Mouse (Mus musculus) kidney, embryonic 16.5 days (tissue): ENCODE results near the gene Ighmbp2. TPM values are rescaled to one million over a fixed set of nuclear protein-coding genes. Genes with fewer than 3 reads are reported as not detected.

ENCODE experiments used
- ATAC-seq: fragments of 200-750 bp; cut with Nextera tagmentation; 2 replicates; pipeline ENCODE4 v1.8.0; 2017; ENCODE audit warnings: moderate TSS enrichment; ENCODE audit not compliant: low FRiP score, low TSS enrichment
- H3K27ac ChIP-seq: fragments of 300-500 bp; sonication (generic); 2 replicates; pipeline ENCODE4 v1.5.1; 2014; ENCODE audit warnings: low read length
- H3K27me3 ChIP-seq: fragments of 300-500 bp; sonication (generic); 2 replicates; pipeline ENCODE4 v1.6.1; 2014; ENCODE audit warnings: low read length, control low read depth, mixed read lengths; ENCODE audit not compliant: insufficient read depth
- H3K36me3 ChIP-seq: fragments of 300-500 bp; sonication (generic); 2 replicates; pipeline ENCODE4 v1.6.1; 2014; ENCODE audit warnings: low read length, control low read depth, mixed read lengths; ENCODE audit not compliant: insufficient read depth
- H3K4me1 ChIP-seq: fragments of 300-500 bp; sonication (generic); 2 replicates; pipeline ENCODE4 v1.6.1; 2014; ENCODE audit warnings: low read length, control low read depth, mixed read lengths; ENCODE audit not compliant: insufficient read depth
- H3K4me2 ChIP-seq: fragments of 300-500 bp; sonication (generic); replicated peaks from 2 replicates; pipeline ENCODE4 v1.6.1; 2014; ENCODE audit warnings: low read depth, low read length
- H3K4me3 ChIP-seq: fragments of 300-500 bp; sonication (generic); 2 replicates; pipeline ENCODE4 v1.5.1; 2014; ENCODE audit warnings: mild to moderate bottlenecking, low read length
- H3K9ac ChIP-seq: fragments of 300-500 bp; sonication (generic); replicated peaks from 2 replicates; pipeline ENCODE4 v1.6.1; 2014; ENCODE audit warnings: low read length
- H3K9me3 ChIP-seq: fragments of 300-500 bp; sonication (generic); 2 replicates; pipeline ENCODE4 v1.6.1; 2016; ENCODE audit warnings: low read length, control low read depth
- WGBS: fragments of 180-500 bp; shearing (Covaris S2); extraction: QIAGEN DNeasy Blood & Tissue Kit; methylation state at CpG from one replicate; pipeline ENCODE4 v1.1.7; 2014; 5-methylcytosine and 5-hydroxymethylcytosine counted together
- polyA plus RNA-seq: library from polyadenylated mRNA; unstranded; fragments of >200 nt; fragmentation: Nextera tagmentation; extraction: Ambion mirVana; gene quantifications from 2 replicates; pipeline ENCODE4 v1.2.1, GENCODE M21; 2015

Gene Ighmbp2
- 11.2 and 11.6 TPM in 2 replicates for polyA plus RNA-seq

DNA sequence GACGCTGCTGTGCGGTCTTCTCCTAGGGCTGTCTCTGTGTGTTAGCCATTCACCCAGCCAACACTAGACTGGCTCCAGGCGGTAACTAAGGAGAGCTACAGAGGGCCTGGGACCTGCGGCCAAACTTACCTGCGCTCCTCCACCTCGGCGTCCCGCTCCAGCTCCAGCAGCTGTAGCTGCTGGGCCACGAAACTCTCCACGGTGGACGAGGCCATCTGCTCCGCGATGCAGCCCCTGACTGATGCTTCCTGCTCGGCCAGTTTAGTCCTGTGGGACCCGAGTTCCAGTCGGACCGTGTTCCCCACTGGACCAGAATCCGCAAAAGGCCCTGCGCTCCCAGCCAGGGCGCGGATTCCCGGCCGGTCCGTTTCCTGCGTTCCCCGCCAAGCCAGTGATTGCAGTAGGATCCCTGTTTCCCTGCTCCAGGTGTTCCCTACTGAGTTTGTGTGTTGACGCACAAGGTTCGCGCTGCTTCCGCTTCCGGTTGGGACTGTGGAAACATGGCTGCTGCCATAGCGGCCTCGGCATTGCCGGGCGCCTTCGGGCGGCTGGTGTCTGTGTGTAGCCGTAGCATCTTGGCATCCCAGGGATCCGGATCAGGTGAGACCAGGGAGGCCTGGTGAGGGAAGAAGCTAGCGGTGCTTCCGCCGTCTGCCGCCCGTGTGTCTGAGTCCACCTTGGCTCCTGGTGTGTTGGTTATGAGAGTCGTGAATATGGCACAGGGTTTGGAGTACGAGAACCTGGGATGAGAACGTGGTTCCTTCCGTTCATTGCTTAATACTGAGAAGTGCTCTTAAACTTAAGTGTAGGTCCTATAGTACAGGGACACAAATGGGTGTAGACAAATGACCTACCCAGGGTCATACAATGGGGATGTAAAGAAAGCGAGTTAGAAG is at the start of gene Ighmbp2, which contains the start of gene Mrpl21:
Gene Ighmbp2, minus strand, starts transcription at position 446 of the 896 bp plus-strand sequence.
Gene Mrpl21, plus strand, starts transcription at position 330 of the 896 bp plus-strand sequence.
- Histone ChIP-seq H3K36me3 (peaks cover 45% of the 10 kb centered on the region), H3K4me1 (peaks cover 7% of the 10 kb centered on the region), H3K9me3 (no peaks in the 10 kb centered on the region), H3K27me3 (no peaks in the 10 kb centered on the region), H3K4me2 (peak within 1 kb of the TSS; percentile 55), H3K9ac (peak within 1 kb of the TSS; percentile 91), H3K27ac (peak within 1 kb of the TSS; percentile 73; the same call in 1 of the 2 replicates), H3K4me3 (peak within 1 kb of the TSS; percentile 96)
- peak; percentile 94 for ATAC-seq
- WGBS: under 1% methylated on average over 49 of the region's 49 CpGs

DNA sequence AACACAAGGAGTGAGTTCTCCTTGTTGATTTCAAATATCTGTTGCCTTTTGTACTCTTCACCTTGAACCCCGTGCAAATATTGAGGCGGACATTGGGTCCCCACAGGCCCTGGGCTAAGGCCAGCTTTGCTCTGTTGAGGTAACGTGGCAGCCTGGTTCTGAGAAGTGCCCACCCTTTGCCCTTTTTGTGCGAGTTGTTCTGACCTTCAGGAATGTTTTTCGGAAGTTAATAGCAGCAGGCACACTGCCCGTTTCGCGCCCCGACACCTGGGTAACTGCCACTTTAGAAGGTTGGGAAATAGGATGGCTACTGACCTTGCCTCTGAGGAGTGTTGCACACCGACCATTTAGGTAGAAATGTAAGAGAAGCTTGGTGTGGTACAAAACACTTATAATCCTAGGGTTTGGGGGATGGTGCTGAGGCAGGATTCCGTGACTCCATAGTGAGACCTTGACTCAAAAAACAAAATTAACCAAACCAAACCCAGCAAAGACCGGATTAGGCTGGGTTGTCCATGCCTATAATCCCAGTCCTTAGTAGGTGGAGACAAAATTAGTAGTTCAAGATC is 43.7 kb upstream of the Ighmbp2 start:
- Histone ChIP-seq H3K36me3 (no peaks in the 10 kb centered on the region), H3K4me2 (peak overlapping the region; percentile 96), H3K4me1 (peaks cover 30% of the 10 kb centered on the region), H3K27ac (peak overlapping the region; percentile 96; the same call in 1 of the 2 replicates), H3K4me3 (peak overlapping the region; percentile 73; the same call in 1 of the 2 replicates), H3K27me3 (no peaks in the 10 kb centered on the region; the same call in 1 of the 2 replicates), H3K9ac (peak overlapping the region; percentile 66; the same call in 1 of the 2 replicates), H3K9me3 (no peaks in the 10 kb centered on the region)
- no peak for ATAC-seq
- 64% methylated on average over 12 of the region's 12 CpGs for WGBS

DNA sequence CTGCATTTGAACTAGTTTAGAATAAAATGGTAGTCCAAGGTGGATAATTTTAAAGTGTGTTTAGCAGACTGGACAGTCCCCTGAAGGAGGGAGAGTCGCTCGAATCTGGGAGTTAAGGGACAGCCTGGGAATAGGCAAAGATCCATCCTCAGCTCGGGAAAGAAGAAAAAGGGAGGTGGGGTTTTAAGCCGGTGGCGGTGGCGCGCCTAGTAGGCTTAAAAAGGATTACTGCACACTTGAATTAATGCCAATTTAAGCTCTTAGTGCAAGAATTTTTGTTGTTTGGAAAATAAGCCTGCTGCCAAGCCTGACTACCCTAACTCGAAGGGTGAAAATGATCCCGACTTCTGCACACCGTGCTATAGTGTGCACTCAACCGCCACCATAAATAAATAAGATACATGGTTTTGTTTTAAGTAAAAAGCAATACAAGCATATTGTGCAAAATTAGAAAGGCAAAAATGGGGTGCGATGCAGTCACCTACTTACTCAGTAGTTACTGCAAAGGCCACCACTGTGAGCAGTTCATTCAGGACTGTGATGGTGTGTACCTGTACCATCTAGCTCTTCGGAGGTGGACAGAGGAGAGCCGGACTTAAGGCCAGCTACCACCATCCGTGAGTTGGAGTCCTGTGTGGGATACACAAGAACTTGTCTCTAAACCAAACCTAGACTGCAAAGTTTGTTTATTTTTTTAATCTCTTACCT is 43.1 kb upstream of the Ighmbp2 start:
- Histone ChIP-seq H3K9ac (peak overlapping the region; percentile 66), H3K9me3 (no peaks in the 10 kb centered on the region), H3K4me3 (peak overlapping the region; percentile 73), H3K36me3 (no peaks in the 10 kb centered on the region), H3K4me1 (peaks cover 33% of the 10 kb centered on the region), H3K27me3 (no peaks in the 10 kb centered on the region; the same call in 1 of the 2 replicates), H3K27ac (peak overlapping the region; percentile 96), H3K4me2 (peak overlapping the region; percentile 96)
- no peak for ATAC-seq
- WGBS: 30% methylated on average over 15 of the region's 15 CpGs

DNA sequence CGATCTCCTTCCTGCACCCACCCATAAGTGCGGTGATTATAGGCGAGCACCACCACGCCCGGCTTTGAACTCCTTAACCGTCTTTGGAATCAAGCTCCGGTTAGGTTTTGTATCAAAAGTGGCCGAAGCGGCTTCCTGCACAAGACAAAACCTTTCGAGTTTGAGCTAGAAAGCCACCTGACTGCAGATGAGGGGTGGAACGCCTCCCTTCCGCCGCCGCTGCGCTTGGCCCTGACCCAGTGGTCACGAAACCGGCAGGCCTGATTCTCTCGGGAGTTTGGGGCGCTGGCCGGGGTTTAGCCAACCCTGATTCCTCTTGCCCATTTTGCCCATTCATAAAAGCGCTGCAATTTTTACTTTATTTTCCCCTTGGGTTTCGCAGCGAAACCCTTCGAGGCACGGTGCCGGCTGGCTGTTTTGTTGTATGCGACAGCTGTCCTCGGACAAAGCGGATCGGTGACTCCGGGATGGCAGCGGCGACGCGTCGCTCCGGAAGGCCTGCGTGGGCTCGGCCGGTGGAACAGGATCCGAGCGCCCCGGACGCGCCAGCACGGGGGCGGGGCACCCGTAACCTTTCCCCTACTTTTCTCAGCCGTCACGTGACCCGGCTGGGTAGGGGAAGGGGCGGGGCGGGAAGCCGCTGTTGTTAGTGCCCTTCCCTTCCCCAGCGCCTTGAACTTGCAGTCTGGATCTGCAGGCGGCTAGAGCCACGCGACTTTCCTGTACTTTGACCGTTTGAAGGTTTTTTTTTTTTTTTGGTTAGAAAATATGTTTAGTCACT is 42.3 kb upstream of the Ighmbp2 start:
- Histone ChIP-seq H3K9ac (peak overlapping the region; percentile 71), H3K9me3 (no peaks in the 10 kb centered on the region), H3K36me3 (no peaks in the 10 kb centered on the region), H3K27ac (peak overlapping the region; percentile 96), H3K4me3 (peak overlapping the region; percentile 73), H3K4me2 (peak overlapping the region; percentile 96), H3K4me1 (peaks cover 33% of the 10 kb centered on the region), H3K27me3 (no peaks in the 10 kb centered on the region; the same call in 1 of the 2 replicates)
- WGBS: under 1% methylated on average over 59 of the region's 59 CpGs
- ATAC-seq: peak; percentile 76

DNA sequence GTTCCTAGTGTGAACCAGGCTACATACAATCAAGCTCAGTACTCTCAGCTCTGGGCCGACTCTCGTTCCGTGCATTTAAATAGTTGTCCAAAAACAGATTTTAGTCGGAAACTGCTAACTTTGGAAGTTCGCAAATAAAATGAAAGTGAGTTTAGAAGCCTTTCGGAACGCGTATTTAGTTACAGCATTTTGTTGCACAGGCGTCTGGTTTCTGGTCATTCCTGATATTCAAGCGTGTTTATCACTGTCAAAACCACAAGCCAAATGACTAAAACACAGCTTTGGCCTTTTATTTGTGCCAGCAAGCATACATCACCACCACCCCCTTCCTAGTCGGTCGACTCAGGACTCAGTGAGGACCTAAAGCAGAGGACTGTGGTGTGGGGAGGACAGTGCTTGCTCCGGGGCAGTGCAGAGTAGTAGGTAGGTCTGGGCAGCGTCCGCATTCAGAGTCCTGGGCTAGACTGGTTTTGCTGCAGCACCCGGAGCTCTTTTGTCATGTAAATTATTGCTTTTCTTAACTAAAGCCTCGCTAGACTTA is 41.5 kb upstream of the Ighmbp2 start:
- ATAC-seq: no peak
- peak overlapping the region; percentile 96 for H3K4me2 ChIP-seq
- peak overlapping the region; percentile 71 for H3K9ac ChIP-seq
- H3K36me3 ChIP-seq: no peaks in the 10 kb centered on the region
- H3K27ac ChIP-seq: peak overlapping the region; percentile 96
- WGBS: 3% methylated on average over 17 of the region's 17 CpGs
- no peaks in the 10 kb centered on the region for H3K9me3 ChIP-seq
- H3K4me1 ChIP-seq: peaks cover 33% of the 10 kb centered on the region
- H3K27me3 ChIP-seq: no peaks in the 10 kb centered on the region; the same call in 1 of the 2 replicates
- H3K4me3 ChIP-seq: peak overlapping the region; percentile 73

DNA sequence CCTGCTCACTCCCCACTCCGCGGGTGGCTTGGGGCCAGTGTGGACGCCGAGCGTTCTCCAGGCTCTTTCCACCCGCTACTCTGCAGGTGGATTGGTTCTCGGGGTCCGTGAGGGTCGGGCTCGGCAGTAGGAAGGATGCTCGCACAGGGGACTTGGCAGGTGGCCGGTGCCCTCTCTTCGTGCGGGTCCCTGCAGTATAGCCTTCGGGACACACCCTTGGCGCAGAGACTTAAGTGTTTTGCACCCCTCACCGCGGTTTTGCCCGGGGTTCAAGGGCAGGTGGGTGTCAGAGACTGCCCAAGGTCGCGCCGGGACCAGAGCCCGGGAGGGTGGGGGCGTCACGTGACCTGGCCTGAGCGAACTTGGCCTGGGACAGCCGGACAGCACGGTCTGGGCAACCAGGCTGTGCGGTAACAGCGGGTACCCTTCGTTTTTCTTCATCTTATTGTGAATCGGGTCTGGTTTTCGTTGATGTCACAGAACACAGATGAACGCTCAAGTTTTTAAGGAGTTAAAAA is 41.0 kb upstream of the Ighmbp2 start:
- Histone ChIP-seq H3K4me2 (peak overlapping the region; percentile 96), H3K36me3 (no peaks in the 10 kb centered on the region), H3K4me3 (peak overlapping the region; percentile 73), H3K9me3 (no peaks in the 10 kb centered on the region), H3K27ac (peak overlapping the region; percentile 96), H3K27me3 (no peaks in the 10 kb centered on the region; the same call in 1 of the 2 replicates), H3K4me1 (peaks cover 33% of the 10 kb centered on the region), H3K9ac (peak overlapping the region; percentile 71)
- under 1% methylated on average over 34 of the region's 34 CpGs for WGBS
- ATAC-seq: peak; percentile 4; the same call in 1 of the 2 replicates

DNA sequence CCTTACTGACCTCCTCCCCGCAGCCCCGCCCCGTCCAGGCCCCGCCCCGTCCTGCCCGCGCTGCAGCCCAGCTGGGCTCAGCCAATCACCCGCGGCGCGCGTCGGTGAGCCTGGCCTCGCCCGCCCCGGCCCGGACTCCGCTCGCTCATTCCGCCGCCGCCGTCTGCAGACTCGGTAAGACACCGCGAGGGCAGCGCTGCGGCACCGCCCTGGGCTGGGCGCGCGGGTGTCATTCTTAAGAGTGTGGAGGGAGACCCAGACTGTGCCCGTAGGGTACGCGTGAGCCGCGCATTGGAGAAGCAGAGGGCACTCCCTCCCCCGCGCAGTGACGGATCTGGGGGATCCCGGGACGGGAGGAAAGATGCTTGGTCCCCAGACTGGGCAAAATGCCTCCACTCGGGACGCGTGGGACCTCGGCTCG is 40.4 kb upstream of the Ighmbp2 start:
- Histone ChIP-seq H3K36me3 (no peaks in the 10 kb centered on the region), H3K4me2 (peak overlapping the region; percentile 96), H3K9ac (peak overlapping the region; percentile 71), H3K27ac (peak overlapping the region; percentile 47), H3K27me3 (no peaks in the 10 kb centered on the region; the same call in 1 of the 2 replicates), H3K4me1 (peaks cover 33% of the 10 kb centered on the region), H3K4me3 (peak overlapping the region; percentile 73), H3K9me3 (no peaks in the 10 kb centered on the region)
- peak; percentile 83 for ATAC-seq
- WGBS: under 1% methylated on average over 45 of the region's 47 CpGs

DNA sequence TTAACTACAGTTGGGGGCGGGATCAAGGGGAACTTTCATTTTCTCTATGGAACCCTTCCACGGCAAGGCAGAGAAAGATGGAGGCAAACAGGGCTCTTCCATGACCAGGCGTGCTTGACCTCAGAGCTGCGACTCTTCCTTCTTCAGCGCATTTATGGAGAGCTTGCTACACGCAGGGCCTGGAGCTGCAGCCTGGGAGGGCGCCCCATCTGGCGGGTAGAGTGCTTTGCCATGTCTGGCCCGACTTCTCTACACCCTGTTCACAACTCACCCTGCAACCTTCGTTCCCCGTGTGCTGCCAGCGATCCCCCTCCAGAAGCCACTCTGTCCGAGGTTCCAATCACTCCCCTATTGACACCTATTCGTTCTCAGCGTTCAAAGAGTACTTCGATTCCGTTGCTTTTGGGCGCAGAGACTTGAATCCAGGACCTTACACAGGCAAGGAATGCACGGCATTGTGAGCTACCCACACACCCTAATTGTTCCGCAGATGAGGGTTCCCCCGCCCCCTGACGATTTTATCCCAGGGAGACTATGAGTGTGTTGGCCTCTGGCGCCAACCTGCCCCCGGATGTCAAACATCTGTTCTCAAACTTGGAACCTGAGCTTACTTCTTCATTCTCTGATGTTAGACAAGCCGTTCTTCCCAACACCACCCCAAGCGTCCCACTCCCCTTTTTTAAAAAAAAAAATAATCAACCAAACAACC is 39.6 kb upstream of the Ighmbp2 start, which contains the start of gene Cpt1a:
Gene Cpt1a, plus strand, starts transcription at position 74 of the 709 bp plus-strand sequence.
- WGBS: 3% methylated on average over 26 of the region's 26 CpGs

More for the DNA sequence above, 39.6 kb upstream of the Ighmbp2 start, which contains the start of gene Cpt1a:
- Histone ChIP-seq H3K9ac (peak within 1 kb of the TSS; percentile 71), H3K4me1 (peaks cover 33% of the 10 kb centered on the region), H3K27me3 (no peaks in the 10 kb centered on the region; the same call in 1 of the 2 replicates), H3K9me3 (no peaks in the 10 kb centered on the region), H3K4me2 (peak within 1 kb of the TSS; percentile 96), H3K4me3 (peak within 1 kb of the TSS; percentile 73), H3K36me3 (no peaks in the 10 kb centered on the region), H3K27ac (peak within 1 kb of the TSS; percentile 47)
- ATAC-seq: no peak
